Mouse (Mus musculus): ENCODE measurements around the gene Otop1.

The Otop1 gene

GRCm38 (mm10) chr5:38275771-38276170 lies at the start of gene Otop1:
Gene Otop1 (plus strand): TSS chr5:38275972.
- DNase-seq, result no peak

GRCm38 (mm10) chr5:38235422-38235821 lies 40.4 kb upstream of the Otop1 start:
- peak; percentile 36 for DNase-seq

- no peak for DNase-seq
These were observed 39.1 kb upstream of the Otop1 start for GRCm38 (mm10) chr5:38236627-38237026.

- DNase-seq, result no peak
These were observed 34.9 kb upstream of the Otop1 start for GRCm38 (mm10) chr5:38240727-38241472.

- no peak for DNase-seq
These were observed 34.3 kb upstream of the Otop1 start for GRCm38 (mm10) chr5:38241473-38241834.

GRCm38 (mm10) chr5:38241966-38242365 lies 33.8 kb upstream of the Otop1 start:
- no peak for DNase-seq

- DNase-seq, result no peak
These were observed 20.6 kb upstream of the Otop1 start for GRCm38 (mm10) chr5:38255195-38255594.

GRCm38 (mm10) chr5:38255644-38256043 lies 20.1 kb upstream of the Otop1 start:
- DNase-seq, result no peak

- no peak for DNase-seq
These were observed 19.2 kb upstream of the Otop1 start for GRCm38 (mm10) chr5:38256551-38256950.

- no peak for DNase-seq
These were observed 17.6 kb upstream of the Otop1 start for GRCm38 (mm10) chr5:38258034-38258772.

GRCm38 (mm10) chr5:38258773-38259146 lies 17.0 kb upstream of the Otop1 start:
- no peak for DNase-seq

- DNase-seq, result no peak
These were observed 16.2 kb upstream of the Otop1 start for GRCm38 (mm10) chr5:38259455-38260106.

GRCm38 (mm10) chr5:38260107-38260682 lies 15.6 kb upstream of the Otop1 start, which contains the start of gene Tmem128:
Gene Tmem128 (plus strand): TSS chr5:38260185.
- DNase-seq, result peak; percentile 70

- no peak for DNase-seq
These were observed 4.8 kb upstream of the Otop1 start for GRCm38 (mm10) chr5:38270942-38271341.

GRCm38 (mm10) chr5:38273831-38274230 lies 1.9 kb upstream of the Otop1 start:
- no peak for DNase-seq

GRCm38 (mm10) chr5:38276451-38276850 lies 679 bp downstream of the Otop1 start:
- DNase-seq, result no peak

- DNase-seq, result no peak
These were observed 1.5 kb downstream of the Otop1 start for GRCm38 (mm10) chr5:38277098-38277866.

GRCm38 (mm10) chr5:38277936-38278600 lies 2.3 kb downstream of the Otop1 start:
- DNase-seq, result no peak

GRCm38 (mm10) chr5:38280075-38280474 lies 4.3 kb downstream of the Otop1 start:
- no peak for DNase-seq

- no peak for DNase-seq
These were observed 10.0 kb downstream of the Otop1 start for GRCm38 (mm10) chr5:38285724-38286123.

- DNase-seq, result no peak
These were observed 12.7 kb downstream of the Otop1 start for GRCm38 (mm10) chr5:38288476-38288875.

All from cerebellum, adult 8-10 months (tissue).